Mouse (Mus musculus) myocyte (in vitro differentiated cells): ENCODE data around the gene Ccser1. TPM values are rescaled to one million over a fixed set of nuclear protein-coding genes. Genes with fewer than 3 reads are reported as not detected.

ENCODE experiments used
- H3K27me3 ChIP-seq: one replicate; pipeline ENCODE4 v1.6.1; 2011; ENCODE audit not compliant: control insufficient read depth, insufficient read depth, insufficient read length
- H3K36me3 ChIP-seq: one replicate; pipeline ENCODE4 v1.6.1; 2011; ENCODE audit not compliant: control insufficient read depth, insufficient read depth
- H3K4me2 ChIP-seq: one replicate; pipeline ENCODE4 v1.6.1; 2011; ENCODE audit warnings: low read depth, control low read depth
- H3K4me3 ChIP-seq: one replicate; pipeline ENCODE4 v1.5.1; 2011; ENCODE audit warnings: mild to moderate bottlenecking, control low read depth, moderate library complexity
- H3K79me2 ChIP-seq: one replicate; pipeline ENCODE4 v1.6.1; 2011; ENCODE audit not compliant: control insufficient read depth, insufficient read depth
- H3ac ChIP-seq: one replicate; pipeline ENCODE4 v1.6.1; 2011; ENCODE audit not compliant: control insufficient read depth, insufficient read length
- CEBPB ChIP-seq: IDR thresholded peaks from 2 replicates; pipeline ENCODE4 v1.6.1; 2011; ENCODE audit warnings: mild to moderate bottlenecking, moderate library complexity; ENCODE audit not compliant: poor library complexity, insufficient read depth, severe bottlenecking
- E2F4 ChIP-seq: IDR thresholded peaks from one replicate; pipeline ENCODE4 v1.6.1; 2011; ENCODE audit warnings: mild to moderate bottlenecking, control low read depth, moderate library complexity; ENCODE audit not compliant: insufficient read depth
- MAX ChIP-seq: IDR thresholded peaks from one replicate; pipeline ENCODE4 v1.6.1; 2011; ENCODE audit warnings: low read depth, mild to moderate bottlenecking, control low read depth
- MYOD1 ChIP-seq, 3 experiments: IDR thresholded peaks; one replicate each; pipeline ENCODE4 v1.6.1; 2011; ENCODE audit warnings: control low read depth in 2 of 3, low read depth in 2 of 3, mild to moderate bottlenecking in 2 of 3, moderate library complexity in 1 of 3; ENCODE audit not compliant: insufficient read length in 2 of 3, control insufficient read depth in 1 of 3
- MYOG ChIP-seq, 3 experiments: IDR thresholded peaks; one replicate each; pipeline ENCODE4 v1.6.1; 2011; ENCODE audit warnings: control low read depth in 2 of 3, low read depth in 2 of 3, mild to moderate bottlenecking in 2 of 3; ENCODE audit not compliant: insufficient read length in 2 of 3, control insufficient read depth in 1 of 3, insufficient read depth in 1 of 3
- POLR2A ChIP-seq: IDR thresholded peaks from one replicate; pipeline ENCODE4 v1.6.1; 2011; ENCODE audit warnings: low read depth, mild to moderate bottlenecking, control low read depth, moderate library complexity; ENCODE audit not compliant: insufficient read length
- POLR2AphosphoS2 ChIP-seq: IDR thresholded peaks from one replicate; pipeline ENCODE4 v1.6.1; 2011; ENCODE audit warnings: low read depth, control low read depth; ENCODE audit not compliant: insufficient read length
- REST ChIP-seq: IDR thresholded peaks from one replicate; pipeline ENCODE4 v1.6.1; 2011; ENCODE audit warnings: mild to moderate bottlenecking, control low read depth, moderate library complexity; ENCODE audit not compliant: insufficient read depth, insufficient read length
- SRF ChIP-seq: IDR thresholded peaks from one replicate; pipeline ENCODE4 v1.6.1; 2011; ENCODE audit warnings: low read depth; ENCODE audit not compliant: control insufficient read depth, insufficient read length
- TCF12 ChIP-seq: IDR thresholded peaks from one replicate; pipeline ENCODE4 v1.6.1; 2011; ENCODE audit warnings: mild to moderate bottlenecking, control low read depth; ENCODE audit not compliant: poor library complexity, insufficient read depth, severe bottlenecking
- TCF3 ChIP-seq: IDR thresholded peaks from one replicate; pipeline ENCODE4 v1.6.1; 2011; ENCODE audit warnings: low read depth, control low read depth; ENCODE audit not compliant: insufficient read length
- USF1 ChIP-seq: IDR thresholded peaks from one replicate; pipeline ENCODE4 v1.6.1; 2011; ENCODE audit warnings: low read depth, mild to moderate bottlenecking, control low read depth, moderate library complexity
- polyA plus RNA-seq: library from polyadenylated mRNA; unstranded; fragments of >200 nt; fragmentation: generic; extraction: Trizol; gene quantifications from one replicate; pipeline ENCODE4 v1.2.1, GENCODE M21; 2012; ENCODE audit warnings: missing spikeins

Gene Ccser1
- polyA plus RNA-seq, 1 experiment: 0.52 TPM

GRCm38 (mm10) chr6:62205013-62205412 lies 1024.9 kb downstream of the Ccser1 start:
- Histone ChIP-seq H3K27me3 (no peaks in the 10 kb centered on the region), H3K79me2 (no peaks in the 10 kb centered on the region), H3K36me3 (no peaks in the 10 kb centered on the region), H3ac (no peak overlapping the region), H3K4me2 (no peak overlapping the region), H3K4me3 (no peak overlapping the region)
- TF ChIP-seq SRF (no peak), TCF12 (no peak), MAX (no peak), MYOD1 (IDR thresholded peaks at IDR 0.05; ENCODE audit: control insufficient read depth in 1 of 3, insufficient read length in 2 of 3, low read depth in 2 of 3) (no peak), USF1 (no peak), MYOG (IDR thresholded peaks at IDR 0.05; ENCODE audit: control insufficient read depth in 1 of 3, insufficient read depth in 1 of 3, insufficient read length in 2 of 3, low read depth in 2 of 3) (no peak), REST (no peak), POLR2AphosphoS2 (no peak), CEBPB (no peak), TCF3 (no peak), E2F4 (no peak), POLR2A (no peak)

- TF ChIP-seq POLR2AphosphoS2: no peak
- TF ChIP-seq REST: no peak
- no peak for TF ChIP-seq USF1
- no peak for TF ChIP-seq TCF12
- TF ChIP-seq TCF3: no peak
- no peak for TF ChIP-seq MAX
- no peak for TF ChIP-seq MYOD1 (IDR thresholded peaks at IDR 0.05; ENCODE audit: control insufficient read depth in 1 of 3, insufficient read length in 2 of 3, low read depth in 2 of 3)
- TF ChIP-seq E2F4: no peak
- no peaks in the 10 kb centered on the region for H3K79me2 ChIP-seq
These were observed 1041.7 kb downstream of the Ccser1 start for GRCm38 (mm10) chr6:62221856-62222255.

GRCm38 (mm10) chr6:62263899-62264298 lies 1083.8 kb downstream of the Ccser1 start:
- no peak overlapping the region for H3K4me2 ChIP-seq
- H3K4me3 ChIP-seq: no peak overlapping the region
- H3K79me2 ChIP-seq: no peaks in the 10 kb centered on the region
- H3K36me3 ChIP-seq: no peaks in the 10 kb centered on the region
- TF ChIP-seq USF1: no peak
- no peak for TF ChIP-seq REST
- no peak for TF ChIP-seq E2F4
- no peak for TF ChIP-seq MAX
- no peak for TF ChIP-seq TCF12
- no peak for TF ChIP-seq SRF
- TF ChIP-seq CEBPB: no peak
- TF ChIP-seq MYOD1 (IDR thresholded peaks at IDR 0.05; ENCODE audit: control insufficient read depth in 1 of 3, insufficient read length in 2 of 3, low read depth in 2 of 3): no peak
- no peak for TF ChIP-seq POLR2AphosphoS2
- no peak overlapping the region for H3ac ChIP-seq
- no peaks in the 10 kb centered on the region for H3K27me3 ChIP-seq

More at GRCm38 (mm10) chr6:62221856-62222255, 1041.7 kb downstream of the Ccser1 start:
- Histone ChIP-seq H3K4me2 (no peak overlapping the region), H3K36me3 (no peaks in the 10 kb centered on the region), H3K27me3 (no peaks in the 10 kb centered on the region), H3K4me3 (no peak overlapping the region), H3ac (no peak overlapping the region)

GRCm38 (mm10) chr6:62264525-62264924 lies 1084.4 kb downstream of the Ccser1 start:
- H3K27me3 ChIP-seq: no peaks in the 10 kb centered on the region
- no peak overlapping the region for H3K4me3 ChIP-seq
- H3ac ChIP-seq: no peak overlapping the region
- H3K4me2 ChIP-seq: no peak overlapping the region
- no peaks in the 10 kb centered on the region for H3K36me3 ChIP-seq
- TF ChIP-seq MYOG (IDR thresholded peaks at IDR 0.05; ENCODE audit: control insufficient read depth in 1 of 3, insufficient read depth in 1 of 3, insufficient read length in 2 of 3, low read depth in 2 of 3): no peak
- TF ChIP-seq POLR2A: no peak
- TF ChIP-seq POLR2AphosphoS2: no peak
- no peak for TF ChIP-seq SRF
- no peak for TF ChIP-seq MYOD1 (IDR thresholded peaks at IDR 0.05; ENCODE audit: control insufficient read depth in 1 of 3, insufficient read length in 2 of 3, low read depth in 2 of 3)
- no peak for TF ChIP-seq E2F4
- TF ChIP-seq REST: no peak
- TF ChIP-seq USF1: no peak
- TF ChIP-seq TCF3: no peak
- no peak for TF ChIP-seq CEBPB
- no peak for TF ChIP-seq MAX
- no peak for TF ChIP-seq TCF12
- H3K79me2 ChIP-seq: no peaks in the 10 kb centered on the region

- Histone ChIP-seq H3K79me2 (no peaks in the 10 kb centered on the region), H3ac (no peak overlapping the region), H3K4me2 (no peak overlapping the region), H3K4me3 (no peak overlapping the region), H3K27me3 (no peaks in the 10 kb centered on the region), H3K36me3 (no peaks in the 10 kb centered on the region)
- TF ChIP-seq SRF: no peak
- no peak for TF ChIP-seq POLR2AphosphoS2
- TF ChIP-seq REST: no peak
- no peak for TF ChIP-seq E2F4
- TF ChIP-seq USF1: no peak
- no peak for TF ChIP-seq MAX
- no peak for TF ChIP-seq CEBPB
- no peak for TF ChIP-seq TCF12
- TF ChIP-seq MYOG (IDR thresholded peaks at IDR 0.05; ENCODE audit: control insufficient read depth in 1 of 3, insufficient read depth in 1 of 3, insufficient read length in 2 of 3, low read depth in 2 of 3): no peak
- no peak for TF ChIP-seq TCF3
- TF ChIP-seq MYOD1 (IDR thresholded peaks at IDR 0.05; ENCODE audit: control insufficient read depth in 1 of 3, insufficient read length in 2 of 3, low read depth in 2 of 3): no peak
- no peak for TF ChIP-seq POLR2A
These were observed 1101.1 kb downstream of the Ccser1 start for GRCm38 (mm10) chr6:62281256-62281655.
